Mouse (Mus musculus): Measurements from ENCODE around the gene Scn10a. TPM values are rescaled to one million over a fixed set of nuclear protein-coding genes. Genes with fewer than 3 reads are reported as not detected.
A peak's percentile ranks its signal among the peaks of the same experiment; 100 is the strongest.

Gene Scn10a
- polyA plus RNA-seq, 1 experiment from 2014 or later: not detected

DNA sequence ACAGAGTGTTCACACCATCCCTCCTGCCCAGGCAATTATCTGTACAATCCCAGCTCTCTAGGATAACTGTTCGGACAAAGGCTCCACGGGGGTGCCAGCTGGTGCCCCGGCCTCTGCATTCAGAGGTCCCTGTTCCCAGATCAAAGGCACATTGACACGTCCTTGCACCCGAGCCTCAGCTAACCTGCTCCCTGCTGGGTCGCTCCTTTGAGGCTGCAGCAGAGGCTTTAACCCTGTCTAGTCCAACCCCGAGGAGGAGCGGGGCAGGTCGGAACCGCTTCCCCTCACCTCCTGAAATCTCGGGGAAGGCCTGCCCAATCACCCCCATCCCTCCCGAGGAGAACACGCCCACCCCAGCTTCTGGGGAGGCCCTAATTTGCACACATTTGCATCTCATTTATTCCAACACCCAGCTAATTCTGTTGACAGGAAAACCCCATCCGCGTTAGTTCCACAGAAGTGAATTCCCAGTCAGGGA is 147.7 kb downstream of the Scn10a start:
- Histone ChIP-seq H3K9ac (peak overlapping the region; percentile 12; the same call in 1 of the 2 replicates), H3K4me1 (peaks cover 13% of the 10 kb centered on the region), H3K27me3 (peaks cover 87% of the 10 kb centered on the region), H3K9me3 (no peaks in the 10 kb centered on the region), H3K36me3 (no peaks in the 10 kb centered on the region), H3K27ac (no peak overlapping the region), H3K4me3 (no peak overlapping the region), H3K4me2 (peak overlapping the region; percentile 22)
- no peak for ATAC-seq (ENCODE audit: insufficient number of reproducible peaks, insufficient read depth, low FRiP score, low TSS enrichment, low read depth)
- 1% methylated on average over 15 of the region's 15 CpGs for WGBS

DNA sequence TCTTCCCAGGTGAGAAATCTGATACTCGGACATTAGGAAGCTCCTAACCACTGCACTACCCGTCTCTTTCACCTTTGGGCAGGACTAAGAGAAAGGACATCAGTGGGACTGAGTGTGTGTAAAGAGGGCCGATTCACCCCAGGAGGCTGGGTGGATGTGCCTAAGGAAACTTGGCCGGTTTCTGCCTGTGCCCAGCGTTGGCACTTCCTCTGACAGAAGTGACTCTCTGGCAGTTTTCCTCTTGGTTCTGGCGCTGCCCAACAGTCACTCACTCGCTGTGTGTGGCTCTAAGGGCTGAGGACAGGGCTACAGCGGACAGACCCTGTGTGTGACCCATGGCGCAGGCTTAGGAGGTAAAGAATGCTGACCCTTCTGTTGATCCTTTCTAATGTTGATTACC is 148.5 kb downstream of the Scn10a start:
- H3K4me1 ChIP-seq: peaks cover 6% of the 10 kb centered on the region; the same call in 1 of the 2 replicates
- H3K9me3 ChIP-seq: no peaks in the 10 kb centered on the region
- WGBS: 13% methylated on average over 9 of the region's 9 CpGs
- ATAC-seq (ENCODE audit: insufficient number of reproducible peaks, insufficient read depth, low FRiP score, low TSS enrichment, low read depth): no peak
- no peak overlapping the region for H3K4me2 ChIP-seq
- no peak overlapping the region for H3K27ac ChIP-seq
- peaks cover 87% of the 10 kb centered on the region for H3K27me3 ChIP-seq
- no peaks in the 10 kb centered on the region for H3K36me3 ChIP-seq
- H3K9ac ChIP-seq: no peak overlapping the region
- H3K4me3 ChIP-seq: no peak overlapping the region

DNA sequence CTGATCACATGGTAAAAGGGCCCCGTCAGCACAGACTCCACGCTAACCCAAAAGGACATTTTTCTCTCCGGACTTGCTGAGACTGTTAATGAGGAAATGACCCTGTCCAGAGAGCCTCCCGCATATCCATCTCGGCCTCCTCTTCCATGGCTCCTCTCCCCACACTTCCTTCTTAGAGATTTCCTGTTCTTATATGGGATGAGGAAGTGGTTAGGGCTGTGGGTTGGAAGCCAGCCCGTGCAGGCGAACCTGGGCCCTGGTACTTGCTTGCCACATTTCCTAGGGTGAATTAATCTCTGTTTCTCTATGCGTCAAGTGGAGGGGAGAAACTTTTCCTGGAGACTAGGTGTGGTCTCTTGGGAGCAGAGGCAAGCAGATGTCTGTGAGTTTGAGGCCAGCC is 150.4 kb downstream of the Scn10a start:
- H3K36me3 ChIP-seq: no peaks in the 10 kb centered on the region
- no peak overlapping the region for H3K4me3 ChIP-seq
- no peak for ATAC-seq (ENCODE audit: insufficient number of reproducible peaks, insufficient read depth, low FRiP score, low TSS enrichment, low read depth)
- H3K9ac ChIP-seq: no peak overlapping the region
- peaks cover 6% of the 10 kb centered on the region; the same call in 1 of the 2 replicates for H3K4me1 ChIP-seq
- WGBS: 81% methylated on average over 8 of the region's 8 CpGs
- no peaks in the 10 kb centered on the region for H3K9me3 ChIP-seq
- H3K27me3 ChIP-seq: peaks cover 72% of the 10 kb centered on the region
- H3K4me2 ChIP-seq: no peak overlapping the region
- H3K27ac ChIP-seq: no peak overlapping the region

DNA sequence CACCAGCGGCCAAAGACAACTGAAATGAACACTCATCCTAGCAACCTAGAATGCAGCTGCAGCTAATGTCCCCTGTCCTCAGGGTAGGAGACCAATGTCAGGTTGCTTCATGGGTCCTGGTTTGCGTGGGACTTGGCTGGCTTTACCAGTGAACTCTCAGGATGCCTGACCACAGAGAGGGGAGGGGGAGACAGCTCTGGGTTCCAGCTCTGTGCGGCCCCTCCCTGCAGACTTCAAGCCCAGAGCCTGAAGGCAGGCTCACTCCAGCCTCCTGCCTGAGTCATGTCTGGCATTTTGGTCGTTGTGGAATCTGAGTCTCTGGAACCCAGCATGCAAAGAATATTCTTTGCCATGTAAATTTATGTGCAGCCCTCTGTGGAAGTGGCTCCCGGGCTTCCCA is 151.3 kb downstream of the Scn10a start:
- WGBS: 71% methylated on average over 5 of the region's 5 CpGs
- H3K9me3 ChIP-seq: no peaks in the 10 kb centered on the region
- no peak overlapping the region for H3K4me2 ChIP-seq
- no peak overlapping the region for H3K4me3 ChIP-seq
- H3K9ac ChIP-seq: no peak overlapping the region
- ATAC-seq (ENCODE audit: insufficient number of reproducible peaks, insufficient read depth, low FRiP score, low TSS enrichment, low read depth): no peak
- H3K4me1 ChIP-seq: peaks cover 6% of the 10 kb centered on the region; the same call in 1 of the 2 replicates
- H3K36me3 ChIP-seq: no peaks in the 10 kb centered on the region
- peaks cover 62% of the 10 kb centered on the region for H3K27me3 ChIP-seq
- H3K27ac ChIP-seq: no peak overlapping the region

DNA sequence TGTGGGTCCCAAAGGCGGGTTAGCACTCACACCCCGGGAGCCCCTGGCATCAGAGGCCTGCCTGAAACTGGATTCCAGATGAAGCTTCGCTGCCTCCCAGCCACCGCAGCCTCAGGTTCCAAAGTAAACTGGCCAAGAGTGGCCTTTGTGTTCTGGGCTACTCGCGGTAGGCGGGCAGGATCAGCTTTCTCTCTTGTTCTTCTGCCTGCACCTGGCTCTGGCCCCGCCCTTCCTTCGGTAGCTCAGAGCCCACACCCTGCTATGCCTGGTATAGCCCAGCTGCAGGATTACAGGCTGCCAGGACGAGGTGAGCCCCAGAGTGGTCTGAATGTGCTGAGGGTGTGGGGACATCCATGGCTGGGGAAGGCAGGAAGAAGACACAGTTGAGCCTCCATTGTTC is 152.9 kb downstream of the Scn10a start:
- H3K27ac ChIP-seq: no peak overlapping the region
- peaks cover 46% of the 10 kb centered on the region for H3K27me3 ChIP-seq
- no peak overlapping the region for H3K4me2 ChIP-seq
- no peak overlapping the region for H3K4me3 ChIP-seq
- H3K9me3 ChIP-seq: no peaks in the 10 kb centered on the region
- H3K36me3 ChIP-seq: no peaks in the 10 kb centered on the region
- peaks cover 7% of the 10 kb centered on the region; the same call in 1 of the 2 replicates for H3K4me1 ChIP-seq
- 6% methylated on average over 10 of the region's 10 CpGs for WGBS
- no peak overlapping the region for H3K9ac ChIP-seq
- peak; percentile 34; the same call in 1 of the 2 replicates for ATAC-seq (ENCODE audit: insufficient number of reproducible peaks, insufficient read depth, low FRiP score, low TSS enrichment, low read depth)

DNA sequence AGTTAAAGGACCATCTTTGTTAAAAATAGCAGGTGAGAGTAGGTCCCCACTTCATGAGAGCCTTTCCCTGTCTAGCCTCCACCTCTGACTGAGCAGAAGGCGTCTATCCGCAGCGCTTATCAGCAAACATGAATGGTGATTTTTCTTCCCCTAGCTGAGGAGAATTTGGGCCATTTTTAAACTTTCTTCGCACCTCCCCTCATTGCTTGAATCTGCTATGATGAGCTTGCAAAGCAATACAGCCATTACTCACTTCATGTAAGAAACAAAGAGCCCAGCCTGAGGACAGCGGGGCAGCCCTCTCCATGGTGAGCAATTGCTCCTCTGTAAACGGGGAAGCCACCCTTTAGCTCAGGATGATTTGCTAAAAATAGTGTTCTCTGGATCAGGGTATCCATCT is 154.3 kb downstream of the Scn10a start:
- no peaks in the 10 kb centered on the region for H3K9me3 ChIP-seq
- no peaks in the 10 kb centered on the region for H3K36me3 ChIP-seq
- no peak overlapping the region for H3K4me2 ChIP-seq
- no peak overlapping the region for H3K27ac ChIP-seq
- H3K27me3 ChIP-seq: peaks cover 36% of the 10 kb centered on the region
- H3K4me3 ChIP-seq: no peak overlapping the region
- no peak for ATAC-seq (ENCODE audit: insufficient number of reproducible peaks, insufficient read depth, low FRiP score, low TSS enrichment, low read depth)
- H3K9ac ChIP-seq: no peak overlapping the region
- 76% methylated on average over 6 of the region's 6 CpGs for WGBS
- peaks cover 7% of the 10 kb centered on the region; the same call in 1 of the 2 replicates for H3K4me1 ChIP-seq

DNA sequence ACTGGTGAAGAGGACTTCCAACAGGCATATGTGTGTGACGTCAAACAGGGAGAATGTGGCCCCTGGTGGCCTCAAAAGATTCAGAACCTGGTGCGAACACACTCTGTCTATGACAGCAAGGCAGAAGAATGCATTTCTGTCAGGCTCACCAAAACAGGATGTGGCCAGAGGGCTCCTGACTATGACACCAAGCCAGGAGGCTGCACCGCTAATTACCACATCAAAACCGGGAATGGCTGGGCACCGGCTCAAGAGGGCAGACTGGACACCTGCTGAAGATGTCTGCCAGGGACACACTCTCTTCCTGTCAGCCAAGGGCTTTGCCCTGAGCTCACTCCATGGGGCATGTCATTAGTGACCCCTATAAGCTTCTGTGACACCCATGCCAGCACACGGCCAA is 155.5 kb downstream of the Scn10a start:
- no peak overlapping the region for H3K4me3 ChIP-seq
- no peaks in the 10 kb centered on the region for H3K9me3 ChIP-seq
- H3K27ac ChIP-seq: no peak overlapping the region
- no peaks in the 10 kb centered on the region for H3K36me3 ChIP-seq
- ATAC-seq (ENCODE audit: insufficient number of reproducible peaks, insufficient read depth, low FRiP score, low TSS enrichment, low read depth): no peak
- peaks cover 8% of the 10 kb centered on the region for H3K4me1 ChIP-seq
- no peak overlapping the region for H3K9ac ChIP-seq
- peaks cover 30% of the 10 kb centered on the region for H3K27me3 ChIP-seq
- H3K4me2 ChIP-seq: no peak overlapping the region
- 69% methylated on average over 6 of the region's 6 CpGs for WGBS

DNA sequence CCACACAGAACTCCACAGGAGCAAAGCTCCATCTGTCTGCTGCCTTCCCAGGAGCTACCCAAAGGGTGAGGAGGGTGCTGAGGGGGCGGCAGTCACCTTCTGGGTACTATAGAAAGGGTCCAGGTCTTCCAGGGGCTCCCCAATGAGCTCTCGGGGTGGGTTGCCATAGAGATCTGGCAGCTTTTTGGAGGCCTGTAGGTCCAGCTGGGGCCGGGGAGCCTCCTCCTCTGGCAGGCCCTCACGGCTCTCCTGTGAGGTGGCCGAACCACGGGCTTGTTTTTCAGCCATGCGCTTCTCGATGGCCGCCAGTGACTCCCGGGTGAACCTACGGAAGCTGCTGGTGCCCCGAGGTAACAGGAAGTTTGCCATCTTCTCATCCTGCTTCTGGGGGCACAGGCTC is 156.9 kb downstream of the Scn10a start:
- no peaks in the 10 kb centered on the region for H3K9me3 ChIP-seq
- ATAC-seq (ENCODE audit: insufficient number of reproducible peaks, insufficient read depth, low FRiP score, low TSS enrichment, low read depth): no peak
- peaks cover 23% of the 10 kb centered on the region for H3K27me3 ChIP-seq
- H3K4me3 ChIP-seq: no peak overlapping the region
- whole genome bisulfite sequencing: 72% methylated on average over 12 of the region's 12 CpGs
- no peak overlapping the region for H3K4me2 ChIP-seq
- H3K4me1 ChIP-seq: peaks cover 12% of the 10 kb centered on the region
- no peaks in the 10 kb centered on the region for H3K36me3 ChIP-seq
- no peak overlapping the region for H3K27ac ChIP-seq
- no peak overlapping the region for H3K9ac ChIP-seq

DNA sequence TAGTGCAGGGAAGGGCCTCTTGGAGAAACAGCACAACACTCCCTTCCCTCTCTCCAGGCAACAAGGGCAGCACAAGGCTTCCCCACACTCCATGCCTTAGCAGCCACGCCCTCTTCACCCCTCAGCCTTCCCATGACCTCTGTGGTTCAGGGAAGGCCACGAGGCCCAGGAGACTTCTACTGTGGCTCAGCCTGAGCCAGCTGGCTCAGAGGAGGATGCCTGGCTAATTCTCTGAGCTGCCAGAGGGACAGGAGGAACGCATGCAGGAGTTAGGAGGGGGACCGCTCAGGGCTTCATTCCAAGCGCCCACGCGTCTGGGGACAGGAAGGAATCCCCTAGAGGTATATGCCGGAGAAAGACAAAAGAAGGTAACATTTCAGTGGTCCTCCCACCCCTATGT is 157.4 kb downstream of the Scn10a start:
- peaks cover 18% of the 10 kb centered on the region for H3K27me3 ChIP-seq
- H3K4me1 ChIP-seq: peaks cover 12% of the 10 kb centered on the region
- H3K27ac ChIP-seq: no peak overlapping the region
- no peak for ATAC-seq (ENCODE audit: insufficient number of reproducible peaks, insufficient read depth, low FRiP score, low TSS enrichment, low read depth)
- no peaks in the 10 kb centered on the region for H3K9me3 ChIP-seq
- 44% methylated on average over 8 of the region's 8 CpGs for WGBS
- H3K4me3 ChIP-seq: no peak overlapping the region
- no peaks in the 10 kb centered on the region for H3K36me3 ChIP-seq
- no peak overlapping the region for H3K9ac ChIP-seq
- H3K4me2 ChIP-seq: no peak overlapping the region

DNA sequence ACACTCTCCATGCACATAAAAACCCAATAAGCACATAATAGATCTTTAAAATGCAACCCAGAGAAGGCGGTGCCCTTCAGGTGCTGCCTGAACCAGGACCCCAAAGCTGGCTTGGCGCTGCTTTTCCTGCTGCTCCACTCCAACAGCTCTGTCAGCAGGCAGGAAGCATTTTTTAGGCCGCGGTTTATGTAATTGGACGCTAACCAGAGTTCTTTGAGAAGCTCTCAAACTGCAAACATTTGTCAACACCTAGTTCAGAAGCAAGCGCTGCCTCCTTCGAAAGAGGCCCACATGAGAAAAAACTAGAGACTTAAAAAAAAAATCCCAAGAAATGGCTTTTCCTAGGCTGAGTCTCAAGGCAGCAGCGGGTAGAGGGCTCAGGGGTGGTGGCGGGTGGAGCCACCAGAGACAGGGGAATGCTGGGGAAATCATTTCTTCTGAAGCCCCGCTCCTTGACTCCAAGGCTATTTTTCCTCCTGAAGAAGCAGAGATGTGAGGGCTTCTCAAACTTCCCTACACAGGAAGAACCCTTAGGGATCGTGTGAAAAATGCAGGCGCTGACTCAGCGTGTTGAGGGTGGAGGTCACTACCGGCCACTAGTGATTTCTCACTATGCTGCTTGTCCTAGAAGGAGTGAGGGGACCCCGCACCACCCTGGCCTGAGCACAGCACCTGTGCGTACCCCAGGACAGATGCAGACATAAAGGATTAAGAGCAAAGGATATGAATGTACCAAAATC is 159.4 kb downstream of the Scn10a start:
- no peak overlapping the region for H3K9ac ChIP-seq
- no peak overlapping the region for H3K4me3 ChIP-seq
- H3K36me3 ChIP-seq: no peaks in the 10 kb centered on the region
- no peak for ATAC-seq (ENCODE audit: insufficient number of reproducible peaks, insufficient read depth, low FRiP score, low TSS enrichment, low read depth)
- 0 out of 2 replicates have a peak overlapping the region, but pooled peaks have one; percentile 8 for H3K27ac ChIP-seq
- no peaks in the 10 kb centered on the region for H3K9me3 ChIP-seq
- 63% methylated on average over 16 of the region's 16 CpGs for WGBS
- H3K27me3 ChIP-seq: peaks cover 4% of the 10 kb centered on the region; the same call in 1 of the 2 replicates
- no peak overlapping the region for H3K4me2 ChIP-seq
- H3K4me1 ChIP-seq: peaks cover 12% of the 10 kb centered on the region
